Mouse (Mus musculus) myocyte (in vitro differentiated cells): ENCODE measurements around the gene Cyp2g1.

ENCODE experiments used
- CEBPB ChIP-seq: IDR thresholded peaks from 2 replicates; pipeline ENCODE4 v1.6.1; 2011; ENCODE audit warnings: mild to moderate bottlenecking, moderate library complexity; ENCODE audit not compliant: poor library complexity, insufficient read depth, severe bottlenecking
- E2F4 ChIP-seq: IDR thresholded peaks from one replicate; pipeline ENCODE4 v1.6.1; 2011; ENCODE audit warnings: mild to moderate bottlenecking, control low read depth, moderate library complexity; ENCODE audit not compliant: insufficient read depth
- MAX ChIP-seq: IDR thresholded peaks from one replicate; pipeline ENCODE4 v1.6.1; 2011; ENCODE audit warnings: low read depth, mild to moderate bottlenecking, control low read depth
- POLR2A ChIP-seq: IDR thresholded peaks from one replicate; pipeline ENCODE4 v1.6.1; 2011; ENCODE audit warnings: low read depth, mild to moderate bottlenecking, control low read depth, moderate library complexity; ENCODE audit not compliant: insufficient read length
- POLR2AphosphoS2 ChIP-seq: IDR thresholded peaks from one replicate; pipeline ENCODE4 v1.6.1; 2011; ENCODE audit warnings: low read depth, control low read depth; ENCODE audit not compliant: insufficient read length
- SRF ChIP-seq: IDR thresholded peaks from one replicate; pipeline ENCODE4 v1.6.1; 2011; ENCODE audit warnings: low read depth; ENCODE audit not compliant: control insufficient read depth, insufficient read length
- TCF12 ChIP-seq: IDR thresholded peaks from one replicate; pipeline ENCODE4 v1.6.1; 2011; ENCODE audit warnings: mild to moderate bottlenecking, control low read depth; ENCODE audit not compliant: poor library complexity, insufficient read depth, severe bottlenecking

GRCm38 (mm10) chr7:26777806-26778205 is 30.9 kb upstream of the Cyp2g1 start:
- no peak for TF ChIP-seq POLR2A
- no peak for TF ChIP-seq SRF
- TF ChIP-seq TCF12 = no peak
- no peak for TF ChIP-seq E2F4
- TF ChIP-seq MAX = no peak
- no peak for TF ChIP-seq CEBPB
- TF ChIP-seq POLR2AphosphoS2 = no peak
